Mouse (Mus musculus) testis, adult 2 months (tissue): ENCODE measurements around the gene Pank1. TPM values are rescaled to one million over a fixed set of nuclear protein-coding genes. Genes with fewer than 3 reads are reported as not detected.

Experiments
- H3K27ac ChIP-seq: fragments of 200-500 bp; 2 replicates; pipeline ENCODE4 v1.5.1; 2012; ENCODE audit warnings: low read depth, low read length; ENCODE audit not compliant: control insufficient read depth, insufficient read depth
- H3K27me3 ChIP-seq: fragments of 200-500 bp; 2 replicates; pipeline ENCODE4 v1.6.1; 2012; ENCODE audit warnings: mild to moderate bottlenecking, low read length, moderate library complexity; ENCODE audit not compliant: control insufficient read depth, insufficient read depth
- H3K36me3 ChIP-seq: fragments of 200-500 bp; 2 replicates; pipeline ENCODE4 v1.6.1; 2012; ENCODE audit warnings: mild to moderate bottlenecking, low read length; ENCODE audit not compliant: control insufficient read depth, insufficient read depth
- H3K4me1 ChIP-seq: fragments of 200-500 bp; 2 replicates; pipeline ENCODE4 v1.6.1; 2012; ENCODE audit warnings: low read length; ENCODE audit not compliant: control insufficient read depth, insufficient read depth
- H3K4me3 ChIP-seq: fragments of 200-500 bp; 2 replicates; pipeline ENCODE4 v1.5.1; 2012; ENCODE audit warnings: low read depth, mild to moderate bottlenecking, low read length, moderate library complexity, mixed read lengths; ENCODE audit not compliant: control insufficient read depth
- CTCF ChIP-seq: fragments of 200-500 bp; IDR thresholded peaks from 2 replicates; pipeline ENCODE4 v1.5.1; 2012; ENCODE audit warnings: low read depth, mild to moderate bottlenecking, inconsistent platforms, low read length, moderate library complexity; ENCODE audit not compliant: control insufficient read depth, insufficient read depth, insufficient replicate concordance
- POLR2A ChIP-seq: fragments of 200-500 bp; IDR thresholded peaks from 2 replicates; pipeline ENCODE4 v1.6.1; 2012; ENCODE audit warnings: low read depth, mild to moderate bottlenecking, inconsistent platforms, low read length, moderate library complexity; ENCODE audit not compliant: control insufficient read depth
- polyA plus RNA-seq: library from polyadenylated mRNA; depleted of rRNA; stranded (reverse); fragments of >200 nt; gene quantifications from 2 replicates; pipeline ENCODE4 v1.2.3, GENCODE M21; 2012; rRNA removed

Gene Pank1
- polyA plus RNA-seq, 1 experiment = 6.4 TPM

DNA sequence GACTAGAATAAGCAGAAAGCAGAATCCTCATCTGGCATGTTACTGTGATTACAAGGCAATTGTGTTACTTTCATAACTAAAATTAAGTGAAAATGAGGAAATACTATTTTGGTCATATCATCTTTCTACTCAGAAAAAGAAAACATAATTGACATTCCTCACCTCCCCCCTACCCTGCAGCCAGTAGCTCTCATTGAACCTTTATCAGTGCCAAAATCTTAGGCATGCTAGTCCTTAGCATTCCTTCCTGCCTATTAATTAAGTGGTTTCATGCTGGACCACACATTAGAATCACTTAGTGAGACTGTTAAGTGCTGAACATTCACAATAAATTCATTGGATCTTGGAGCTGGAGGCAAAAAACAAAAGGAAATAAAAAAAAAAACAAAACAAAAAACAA, 101.2 kb downstream of the Pank1 start:
- no peaks in the 10 kb centered on the region for H3K4me1 ChIP-seq
- no peaks in the 10 kb centered on the region for H3K36me3 ChIP-seq
- TF ChIP-seq POLR2A (no peak), CTCF (no peak)
- H3K4me3 ChIP-seq = no peak overlapping the region
- H3K27ac ChIP-seq = no peak overlapping the region
- no peaks in the 10 kb centered on the region for H3K27me3 ChIP-seq

- no peak for TF ChIP-seq POLR2A
- no peak for TF ChIP-seq CTCF
- H3K4me1 ChIP-seq = no peaks in the 10 kb centered on the region
- H3K27ac ChIP-seq = no peak overlapping the region
- H3K27me3 ChIP-seq = no peaks in the 10 kb centered on the region
- no peaks in the 10 kb centered on the region for H3K36me3 ChIP-seq
- H3K4me3 ChIP-seq = no peak overlapping the region
These were observed 106.5 kb downstream of the Pank1 start for GRCm38 (mm10) chr19:34772775-34773174.

- H3K4me1 ChIP-seq = no peaks in the 10 kb centered on the region
- no peaks in the 10 kb centered on the region for H3K36me3 ChIP-seq
- no peak overlapping the region for H3K27ac ChIP-seq
- TF ChIP-seq CTCF (no peak), POLR2A (no peak)
- no peak overlapping the region for H3K4me3 ChIP-seq
- no peaks in the 10 kb centered on the region for H3K27me3 ChIP-seq
These were observed 108.5 kb downstream of the Pank1 start for GRCm38 (mm10) chr19:34770764-34771163.

DNA sequence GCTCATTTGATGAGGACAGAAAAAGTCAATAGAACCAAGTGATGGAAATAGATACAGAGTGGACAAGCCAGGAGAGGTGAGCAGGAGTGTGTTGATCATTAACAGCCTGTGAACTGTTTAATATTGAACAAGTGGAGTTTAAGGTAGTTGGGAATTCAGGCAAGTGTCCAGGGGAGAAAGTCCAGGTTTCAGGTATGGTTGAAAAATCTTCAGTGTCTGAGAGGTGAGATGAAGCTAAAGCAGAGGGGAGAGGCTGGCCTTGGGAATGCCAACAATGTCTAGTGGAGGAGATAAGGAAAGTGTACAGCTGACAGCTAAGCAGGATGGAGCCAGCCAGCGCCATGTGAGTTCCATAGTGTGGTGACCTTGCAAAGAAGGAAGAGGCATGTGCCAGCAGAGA, 120.5 kb downstream of the Pank1 start:
- no peak overlapping the region for H3K4me3 ChIP-seq
- no peaks in the 10 kb centered on the region for H3K36me3 ChIP-seq
- no peaks in the 10 kb centered on the region for H3K4me1 ChIP-seq
- TF ChIP-seq POLR2A (no peak), CTCF (no peak)
- H3K27me3 ChIP-seq = no peaks in the 10 kb centered on the region
- no peak overlapping the region for H3K27ac ChIP-seq

Other genes starting within 250 kb of the Pank1 start
- gene Ifit1bl2, start 238.7 kb downstream of the Pank1 start, polyA plus RNA-seq = not detected in 2 replicates
- gene Ifit1, start 238.6 kb downstream of the Pank1 start, polyA plus RNA-seq = 0.15 and 0.16 TPM in 2 replicates
- 0.33 and 0.57 TPM in 2 replicates for gene Slc16a12, start 132.2 kb downstream of the Pank1 start, polyA plus RNA-seq
- gene Kif20b, start 42.9 kb upstream of the Pank1 start, polyA plus RNA-seq = 4.0 and 4.1 TPM in 2 replicates